8 mouse cellular contexts compared by ENCODE assay signal in genomic region chrX:70364661-70365613, GRCm38 (mm10). TPM values are rescaled to one million over a fixed set of nuclear protein-coding genes. Genes with fewer than 3 reads are reported as not detected.
DNase-seq lines count a peak whose midpoint lies in the region; ATAC-seq and TF ChIP-seq lines count a peak whose summit lies in the region.

Ids (minus strand) TSS chrX:70365084.

- peak within 1 kb of the TSS; percentile 49 for H3K4me2 ChIP-seq in embryonic facial prominence, embryonic 14.5 days (ENCODE audit: low read depth, low read length)
- H3K4me2 ChIP-seq in limb, embryonic 14.5 days (replicated peaks; ENCODE audit: low read depth, low read length, severe bottlenecking), result peak within 1 kb of the TSS; percentile 46
- H3K4me2 ChIP-seq in midbrain, postnatal 0 days (ENCODE audit: low read depth, low read length, poor library complexity, severe bottlenecking), result peak within 1 kb of the TSS; percentile 53

- 0 out of 2 replicates have a peak, but pooled peaks cover under 1% of the 10 kb centered on the region for H3K36me3 ChIP-seq in embryonic facial prominence, embryonic 14.5 days (ENCODE audit: control insufficient read depth, insufficient read depth, low read length)
- H3K36me3 ChIP-seq in limb, embryonic 14.5 days (ENCODE audit: control insufficient read depth, insufficient read depth, low read length), result no peaks in the 10 kb centered on the region
- no peaks in the 10 kb centered on the region; the same call in 1 of the 2 replicates for H3K36me3 ChIP-seq in midbrain, postnatal 0 days (ENCODE audit: insufficient read depth, low read length)

- 27% methylated on average over 29 of the region's 45 CpGs for WGBS in embryonic facial prominence, embryonic 14.5 days
- 24% methylated on average over 41 of the region's 45 CpGs for WGBS in limb, embryonic 14.5 days
- 28% methylated on average over 35 of the region's 45 CpGs for WGBS in midbrain, postnatal 0 days

- no peaks in the 10 kb centered on the region for H3K27me3 ChIP-seq in embryonic facial prominence, embryonic 14.5 days (replicated peaks; ENCODE audit: control insufficient read depth, insufficient read depth, low read length)
- H3K27me3 ChIP-seq in limb, embryonic 14.5 days (ENCODE audit: control insufficient read depth, insufficient read depth, low read length), result no peaks in the 10 kb centered on the region
- H3K27me3 ChIP-seq in midbrain, postnatal 0 days (ENCODE audit: insufficient read depth, low read length), result no peaks in the 10 kb centered on the region

- no peak for TF ChIP-seq CTCF in midbrain, postnatal 0 days (IDR thresholded peaks at IDR 0.05)

- no peaks in the 10 kb centered on the region for H3K9me3 ChIP-seq in embryonic facial prominence, embryonic 14.5 days (ENCODE audit: control insufficient read depth, low read length)
- no peaks in the 10 kb centered on the region for H3K9me3 ChIP-seq in limb, embryonic 14.5 days (ENCODE audit: control insufficient read depth, low read length)
- H3K9me3 ChIP-seq in midbrain, postnatal 0 days (ENCODE audit: low read length), result no peaks in the 10 kb centered on the region

- peak within 1 kb of the TSS; percentile 48 for H3K4me3 ChIP-seq in embryonic facial prominence, embryonic 14.5 days (ENCODE audit: low read depth, low read length)
- H3K4me3 ChIP-seq in limb, embryonic 14.5 days (replicated peaks; ENCODE audit: low read length), result peak within 1 kb of the TSS; percentile 50
- H3K4me3 ChIP-seq in midbrain, postnatal 0 days (ENCODE audit: low read depth, low read length), result peak within 1 kb of the TSS; percentile 50

- H3K9ac ChIP-seq in embryonic facial prominence, embryonic 14.5 days (ENCODE audit: low read depth, low read length), result peak within 1 kb of the TSS; percentile 70
- peak within 1 kb of the TSS; percentile 60 for H3K9ac ChIP-seq in limb, embryonic 14.5 days (ENCODE audit: low read depth, low read length, severe bottlenecking)
- peak within 1 kb of the TSS; percentile 65 for H3K9ac ChIP-seq in midbrain, postnatal 0 days (replicated peaks; ENCODE audit: low read length, poor library complexity, severe bottlenecking)

- DNase-seq in 3T3-L1 (ENCODE audit: low read depth, low spot score), result peak; percentile 87
- peak; percentile 45 to 59 for DNase-seq in adrenal gland, postnatal 4 days (ENCODE audit: low spot score in 2 of 2)
- peak; percentile 93 for DNase-seq in embryonic facial prominence, embryonic 14.5 days (ENCODE audit: low spot score)
- DNase-seq in heart, adult 8-10 months (ENCODE audit: low spot score), result peak; percentile 88
- peak; percentile 91 for DNase-seq in kidney, adult 9 months
- DNase-seq in limb, embryonic 14.5 days (ENCODE audit: low spot score), result peak; percentile 82
- peak; percentile 93 for DNase-seq in midbrain, postnatal 0 days (ENCODE audit: low spot score)
- DNase-seq in spleen, postnatal 14 days (ENCODE audit: low spot score in 2 of 2), result peak; percentile 64 to 71

- ATAC-seq in embryonic facial prominence, embryonic 14.5 days (ENCODE audit: low read depth), result peak; percentile 96
- ATAC-seq in limb, embryonic 14.5 days (ENCODE audit: low FRiP score, low read depth), result peak; percentile 94
- ATAC-seq in midbrain, postnatal 0 days (ENCODE audit: low FRiP score), result peak; percentile 93

- no peaks in the 10 kb centered on the region; the same call in 1 of the 2 replicates for H3K4me1 ChIP-seq in embryonic facial prominence, embryonic 14.5 days (ENCODE audit: control insufficient read depth, insufficient read depth, low read length)
- peaks cover 6% of the 10 kb centered on the region; the same call in 1 of the 2 replicates for H3K4me1 ChIP-seq in limb, embryonic 14.5 days (ENCODE audit: control insufficient read depth, insufficient read depth, low read length)
- H3K4me1 ChIP-seq in midbrain, postnatal 0 days (ENCODE audit: insufficient read depth, low read length), result no peaks in the 10 kb centered on the region

- peak; percentile 62; the same call in 1 of the 2 replicates for TF ChIP-seq POLR2A in limb, embryonic 14.5 days (IDR thresholded peaks at IDR 0.05; ENCODE audit: borderline replicate concordance, extremely low read depth, insufficient read depth, insufficient read length)

- H3K27ac ChIP-seq in embryonic facial prominence, embryonic 14.5 days (replicated peaks; ENCODE audit: low read depth, low read length), result peak within 1 kb of the TSS; percentile 44; the same call in 1 of the 2 replicates
- H3K27ac ChIP-seq in limb, embryonic 14.5 days (replicated peaks; ENCODE audit: low read depth, low read length), result peak within 1 kb of the TSS; percentile 68; the same call in 1 of the 2 replicates
- peak within 1 kb of the TSS; percentile 77 for H3K27ac ChIP-seq in midbrain, postnatal 0 days (ENCODE audit: low read depth, low read length)

RNA-seq across cellular contexts. Expression of gene Ids, which starts in this region (rescaled TPM):
- 10 to 100 TPM; 29.3 to 29.8 TPM for total RNA-seq in adrenal gland, postnatal 4 days (2021)
- polyA plus RNA-seq in embryonic facial prominence, embryonic 14.5 days (2014; fragmentation: Nextera tagmentation; extraction: Ambion mirVana), result 4.9 and 5.8 TPM in 2 replicates
- total RNA-seq in heart, adult 8-10 months (2022), result 10 to 100 TPM; 22.4 to 27.2 (median 25.5) TPM
- polyA plus RNA-seq in limb, embryonic 14.5 days (2012; rRNA removed), result 22.5 and 28.7 TPM in 2 replicates
- 4.9 TPM in 2 replicates for polyA plus RNA-seq in limb, embryonic 14.5 days (2014; fragmentation: Nextera tagmentation; extraction: Ambion mirVana)
- 153 and 189 TPM in 2 replicates for total RNA-seq in midbrain, postnatal 0 days (2014; rRNA removed)
- polyA plus RNA-seq in midbrain, postnatal 0 days (2015; fragmentation: Nextera tagmentation; extraction: Ambion mirVana), result 20.8 and 25.1 TPM in 2 replicates

Comparison
In these comparisons a context has a peak if more than half of its experiments do, and no peak if none do; other contexts are left out.
1. Peak in every context shown above with its lines: DNase-seq, ATAC-seq, H3K4me3 ChIP-seq and H3K27ac ChIP-seq.